Mouse (Mus musculus) liver, adult 2 months (tissue): ENCODE measurements around the gene Gm21411.
"Not testable (repeated sequence)": the region's sequence is repeated elsewhere in the genome, so short reads cannot be mapped to it uniquely, and the experiment has no call there.

ENCODE experiments used
- CTCF ChIP-seq: fragments of 200-500 bp; IDR thresholded peaks from 2 replicates; pipeline ENCODE4 v1.5.1; 2011; ENCODE audit warnings: low read depth, low read length, control low read depth
- POLR2A ChIP-seq: fragments of 200-500 bp; IDR thresholded peaks from 2 replicates; pipeline ENCODE4 v1.6.1; 2011; ENCODE audit warnings: low read length, control low read depth; ENCODE audit not compliant: insufficient read depth; ENCODE audit errors: extremely low read depth

DNA sequence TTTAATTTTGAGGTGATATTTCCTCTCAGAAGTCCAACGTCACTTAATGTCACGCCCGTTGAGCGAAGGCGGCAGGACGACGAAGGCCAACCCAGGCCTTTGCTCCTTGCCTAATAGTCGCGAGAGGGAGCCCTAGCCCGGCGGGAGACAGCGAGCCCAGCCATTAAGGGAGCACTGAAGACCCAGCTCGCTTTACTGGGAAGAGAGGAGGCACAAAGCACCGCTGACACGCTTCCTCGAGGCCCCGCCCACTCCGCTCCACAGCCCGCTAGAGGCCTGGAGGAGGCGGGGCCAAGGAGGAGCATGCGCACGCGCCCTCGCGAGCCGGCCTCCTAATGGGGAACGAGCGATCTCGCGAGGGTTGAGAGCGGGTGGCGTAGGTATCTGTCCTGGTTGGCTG lies 32.3 kb upstream of the Gm21411 start:
- TF ChIP-seq POLR2A, CTCF: not testable (repeated sequence)
